Mouse (Mus musculus) limb, embryonic 11.5 days (tissue): ENCODE measurements around the gene Dock8. TPM values are rescaled to one million over a fixed set of nuclear protein-coding genes. Genes with fewer than 3 reads are reported as not detected.

Experiments used
- ATAC-seq: fragments of 200-750 bp; cut with Nextera tagmentation; 2 replicates; pipeline ENCODE4 v1.8.0; 2017; ENCODE audit warnings: low read depth; ENCODE audit not compliant: insufficient number of reproducible peaks, low FRiP score, low TSS enrichment
- DNase-seq: peaks from one replicate; pipeline ENCODE4 v3.0.0-alpha.2; 2015; ENCODE audit warnings: low spot score
- H3K27ac ChIP-seq: fragments of 300-500 bp; sonication (generic); replicated peaks from 2 replicates; pipeline ENCODE4 v1.5.1; 2014; ENCODE audit warnings: low read depth, mild to moderate bottlenecking, low read length
- H3K27me3 ChIP-seq: fragments of 300-500 bp; sonication (generic); 2 replicates; pipeline ENCODE4 v1.6.1; 2014; ENCODE audit warnings: mild to moderate bottlenecking, low read length, mixed read lengths; ENCODE audit not compliant: control insufficient read depth, insufficient read depth
- H3K36me3 ChIP-seq: fragments of 300-500 bp; sonication (generic); 2 replicates; pipeline ENCODE4 v1.6.1; 2014; ENCODE audit warnings: mild to moderate bottlenecking, low read length, moderate library complexity, mixed read lengths; ENCODE audit not compliant: control insufficient read depth, insufficient read depth
- H3K4me1 ChIP-seq: fragments of 300-500 bp; sonication (generic); 2 replicates; pipeline ENCODE4 v1.6.1; 2014; ENCODE audit warnings: low read length, mixed read lengths; ENCODE audit not compliant: control insufficient read depth, insufficient read depth
- H3K4me2 ChIP-seq: fragments of 300-500 bp; sonication (generic); 2 replicates; pipeline ENCODE4 v1.6.1; 2014; ENCODE audit warnings: low read depth, mild to moderate bottlenecking, moderate library complexity; ENCODE audit not compliant: severe bottlenecking
- H3K4me3 ChIP-seq: fragments of 300-500 bp; sonication (generic); 2 replicates; pipeline ENCODE4 v1.5.1; 2014; ENCODE audit warnings: low read depth, low read length
- H3K9ac ChIP-seq: fragments of 300-500 bp; sonication (generic); 2 replicates; pipeline ENCODE4 v1.6.1; 2014; ENCODE audit warnings: mild to moderate bottlenecking, low read length
- H3K9me3 ChIP-seq: fragments of 300-500 bp; sonication (generic); 2 replicates; pipeline ENCODE4 v1.6.1; 2016; ENCODE audit warnings: low read length; ENCODE audit not compliant: control insufficient read depth
- WGBS: fragments of 180-500 bp; shearing (Covaris S2); extraction: QIAGEN DNeasy Blood & Tissue Kit; methylation state at CpG from one replicate; pipeline ENCODE4 v1.1.7; 2014; 5-methylcytosine and 5-hydroxymethylcytosine counted together
- polyA plus RNA-seq: library from polyadenylated mRNA; unstranded; fragments of >200 nt; fragmentation: Nextera tagmentation; extraction: Ambion mirVana; gene quantifications from 2 replicates; pipeline ENCODE4 v1.2.1, GENCODE M21; 2014

Dock8 gene
- polyA plus RNA-seq, 1 experiment from 2014 or later = 1.6 TPM

GRCm38 (mm10) chr19:24978852-24979842, 20.2 kb upstream of the Dock8 start:
- H3K36me3 ChIP-seq = no peaks in the 10 kb centered on the region
- H3K9me3 ChIP-seq = no peaks in the 10 kb centered on the region
- H3K4me2 ChIP-seq = no peak overlapping the region
- H3K4me1 ChIP-seq = no peaks in the 10 kb centered on the region
- no peaks in the 10 kb centered on the region for H3K27me3 ChIP-seq
- DNase-seq (no peak), ATAC-seq (no peak)
- no peak overlapping the region for H3K9ac ChIP-seq
- H3K4me3 ChIP-seq = no peak overlapping the region
- no peak overlapping the region for H3K27ac ChIP-seq
- 90% methylated on average over 10 of the region's 10 CpGs for WGBS

GRCm38 (mm10) chr19:24981294-24981693, 18.0 kb upstream of the Dock8 start:
- no peak overlapping the region for H3K4me3 ChIP-seq
- no peak overlapping the region for H3K4me2 ChIP-seq
- no peaks in the 10 kb centered on the region for H3K27me3 ChIP-seq
- DNase-seq = no peak
- 76% methylated on average over 8 of the region's 8 CpGs for WGBS
- no peaks in the 10 kb centered on the region for H3K4me1 ChIP-seq
- no peaks in the 10 kb centered on the region for H3K36me3 ChIP-seq
- ATAC-seq = no peak
- H3K9me3 ChIP-seq = no peaks in the 10 kb centered on the region
- H3K9ac ChIP-seq = no peak overlapping the region
- no peak overlapping the region for H3K27ac ChIP-seq

- Histone ChIP-seq H3K9ac (no peak overlapping the region), H3K4me3 (no peak overlapping the region), H3K9me3 (no peaks in the 10 kb centered on the region), H3K36me3 (no peaks in the 10 kb centered on the region), H3K27ac (no peak overlapping the region), H3K27me3 (no peaks in the 10 kb centered on the region), H3K4me1 (no peaks in the 10 kb centered on the region), H3K4me2 (no peak overlapping the region)
- 85% methylated on average over 4 of the region's 4 CpGs for WGBS
- DNase-seq (no peak), ATAC-seq (no peak)
Measured at GRCm38 (mm10) chr19:24983050-24983449, 16.3 kb upstream of the Dock8 start.

DNA sequence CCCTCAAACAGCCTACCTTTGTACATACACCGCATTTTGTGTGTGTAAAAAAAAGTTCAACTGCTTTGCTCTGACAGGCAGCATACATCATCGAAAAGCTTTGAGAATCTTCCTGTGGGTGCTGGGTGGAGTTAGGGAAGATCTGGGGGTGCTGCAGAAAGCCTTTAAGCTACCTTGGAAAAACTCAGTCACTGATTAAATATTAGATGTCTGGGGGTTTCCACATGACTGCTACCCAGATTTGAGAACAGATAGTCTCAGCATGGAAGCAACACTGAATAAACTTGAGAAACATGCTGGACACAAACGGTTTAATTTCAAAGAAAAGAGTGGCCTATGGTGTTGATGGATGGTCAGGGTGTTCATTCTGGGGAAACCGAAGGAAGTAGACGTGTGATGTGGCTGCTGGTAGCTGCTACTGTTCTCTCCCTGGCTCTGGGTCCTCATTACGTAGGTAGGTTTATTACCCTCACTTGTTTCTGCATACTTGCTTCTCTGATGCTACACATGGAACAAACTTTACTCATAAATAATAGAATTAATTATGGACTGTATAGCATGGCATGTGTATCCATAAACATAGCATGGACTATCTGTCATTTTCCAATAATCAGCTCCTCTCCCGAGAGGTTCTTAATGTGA, 15.4 kb upstream of the Dock8 start:
- DNase-seq = no peak
- no peak overlapping the region for H3K9ac ChIP-seq
- H3K9me3 ChIP-seq = no peaks in the 10 kb centered on the region
- 80% methylated on average over 7 of the region's 7 CpGs for WGBS
- no peak overlapping the region for H3K4me2 ChIP-seq
- no peak overlapping the region for H3K4me3 ChIP-seq
- no peaks in the 10 kb centered on the region for H3K27me3 ChIP-seq
- no peaks in the 10 kb centered on the region for H3K4me1 ChIP-seq
- no peak overlapping the region for H3K27ac ChIP-seq
- ATAC-seq = no peak
- H3K36me3 ChIP-seq = no peaks in the 10 kb centered on the region

GRCm38 (mm10) chr19:24985045-24985444, 14.3 kb upstream of the Dock8 start:
- no peak for ATAC-seq
- Histone ChIP-seq H3K4me2 (no peak overlapping the region), H3K27ac (no peak overlapping the region), H3K36me3 (no peaks in the 10 kb centered on the region), H3K9ac (no peak overlapping the region), H3K9me3 (no peaks in the 10 kb centered on the region), H3K27me3 (no peaks in the 10 kb centered on the region), H3K4me1 (no peaks in the 10 kb centered on the region), H3K4me3 (no peak overlapping the region)
- WGBS = 97% methylated on average over 2 of the region's 2 CpGs
- no peak for DNase-seq

- Histone ChIP-seq H3K4me3 (no peak overlapping the region), H3K36me3 (no peaks in the 10 kb centered on the region), H3K27me3 (no peaks in the 10 kb centered on the region), H3K4me2 (no peak overlapping the region), H3K9me3 (no peaks in the 10 kb centered on the region), H3K4me1 (no peaks in the 10 kb centered on the region), H3K9ac (no peak overlapping the region), H3K27ac (no peak overlapping the region)
- ATAC-seq (no peak), DNase-seq (no peak)
- WGBS = 79% methylated on average over 4 of the region's 4 CpGs
Measured at GRCm38 (mm10) chr19:24987355-24987754, 12.0 kb upstream of the Dock8 start.

DNA sequence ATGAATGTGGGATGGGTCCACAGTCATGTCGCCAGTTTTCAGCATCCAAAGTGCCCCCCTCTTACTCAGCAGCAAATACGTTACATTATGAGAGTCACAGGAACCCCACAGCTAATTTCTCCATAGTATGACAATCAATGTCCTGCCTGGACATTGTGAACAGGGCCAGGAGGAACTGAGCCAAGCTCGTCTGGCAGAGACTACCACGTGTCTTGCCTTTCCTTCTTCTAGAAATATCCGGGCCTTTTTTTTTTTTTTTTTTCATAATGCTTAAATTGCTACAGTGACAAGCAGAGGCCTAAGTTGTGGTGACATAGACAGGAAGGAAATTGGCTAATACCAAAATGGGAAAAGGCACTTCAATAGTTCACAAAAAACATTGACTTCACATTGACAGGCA, 10.5 kb upstream of the Dock8 start:
- H3K9ac ChIP-seq = no peak overlapping the region
- no peak overlapping the region for H3K4me2 ChIP-seq
- H3K27ac ChIP-seq = no peak overlapping the region
- no peaks in the 10 kb centered on the region for H3K36me3 ChIP-seq
- H3K4me1 ChIP-seq = no peaks in the 10 kb centered on the region
- no peaks in the 10 kb centered on the region for H3K9me3 ChIP-seq
- no peak for ATAC-seq
- no peaks in the 10 kb centered on the region for H3K27me3 ChIP-seq
- no peak overlapping the region for H3K4me3 ChIP-seq
- 88% methylated on average over 5 of the region's 5 CpGs for WGBS
- no peak for DNase-seq

GRCm38 (mm10) chr19:24990138-24990822, 9.1 kb upstream of the Dock8 start:
- Histone ChIP-seq H3K27ac (no peak overlapping the region), H3K4me3 (no peak overlapping the region), H3K36me3 (no peaks in the 10 kb centered on the region), H3K4me1 (no peaks in the 10 kb centered on the region), H3K9ac (no peak overlapping the region), H3K9me3 (no peaks in the 10 kb centered on the region), H3K27me3 (no peaks in the 10 kb centered on the region), H3K4me2 (no peak overlapping the region)
- DNase-seq (no peak), ATAC-seq (no peak)
- WGBS = 68% methylated on average over 7 of the region's 7 CpGs
